Mouse (Mus musculus) embryo, embryonic 9.5 days (tissue): ENCODE data around the gene Bcas1.

Source experiments
- DNase-seq: peaks from one replicate; pipeline ENCODE4 v3.0.0-alpha.2; 2017; ENCODE audit errors: extremely low spot score

Gene Bcas1

DNA sequence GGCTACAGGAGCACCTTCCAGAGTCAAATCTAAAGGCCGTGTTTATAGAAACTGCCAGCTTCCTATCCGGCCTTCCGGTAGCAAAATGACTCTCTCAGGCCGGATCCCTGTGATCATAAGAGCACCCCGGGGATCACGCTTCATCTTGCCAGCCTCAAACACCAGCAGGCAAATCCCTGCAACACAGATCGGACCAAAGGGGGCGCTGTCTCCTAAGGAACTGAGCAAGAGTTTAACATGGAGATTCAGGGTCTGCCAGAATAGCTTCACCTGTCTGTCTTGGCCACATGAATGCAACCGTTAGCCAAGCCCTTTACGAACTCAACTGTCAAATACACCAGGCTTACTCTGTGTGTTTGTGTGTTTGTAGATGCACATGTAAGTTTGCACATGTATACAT lies 8.9 kb downstream of the Bcas1 start:
- DNase-seq: no peak

DNA sequence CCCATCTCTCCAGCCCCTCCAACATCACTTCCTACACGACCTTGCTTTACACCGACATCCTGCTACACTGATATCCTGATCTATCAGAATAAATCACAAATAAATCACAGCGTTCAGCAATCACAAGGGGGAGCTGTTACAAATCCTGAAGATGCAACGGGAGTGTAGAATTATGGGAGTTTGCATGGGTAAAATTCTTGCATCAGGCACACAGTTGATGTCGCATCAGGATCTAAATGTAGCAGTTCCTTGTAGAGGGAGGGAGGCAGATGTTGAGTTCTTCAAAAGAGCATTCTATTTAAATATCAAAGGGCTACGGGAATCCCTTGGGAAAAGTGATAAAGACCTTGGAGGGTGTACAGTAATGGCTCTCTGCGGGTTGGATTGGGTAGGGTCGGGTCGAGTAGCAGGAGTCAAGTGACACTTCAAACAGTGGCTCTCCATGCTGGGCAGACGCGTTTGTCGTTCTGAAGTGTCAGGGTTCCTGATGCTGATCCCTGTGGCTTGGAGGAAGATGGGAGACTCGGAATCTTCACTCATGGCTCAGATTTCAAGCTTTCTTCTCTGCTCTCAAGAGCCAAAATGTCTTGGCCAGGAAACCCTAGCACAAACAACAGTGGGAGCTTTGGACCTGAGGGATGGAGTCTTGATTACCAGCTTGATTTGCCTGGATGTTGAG lies 16.0 kb downstream of the Bcas1 start:
- no peak for DNase-seq

DNA sequence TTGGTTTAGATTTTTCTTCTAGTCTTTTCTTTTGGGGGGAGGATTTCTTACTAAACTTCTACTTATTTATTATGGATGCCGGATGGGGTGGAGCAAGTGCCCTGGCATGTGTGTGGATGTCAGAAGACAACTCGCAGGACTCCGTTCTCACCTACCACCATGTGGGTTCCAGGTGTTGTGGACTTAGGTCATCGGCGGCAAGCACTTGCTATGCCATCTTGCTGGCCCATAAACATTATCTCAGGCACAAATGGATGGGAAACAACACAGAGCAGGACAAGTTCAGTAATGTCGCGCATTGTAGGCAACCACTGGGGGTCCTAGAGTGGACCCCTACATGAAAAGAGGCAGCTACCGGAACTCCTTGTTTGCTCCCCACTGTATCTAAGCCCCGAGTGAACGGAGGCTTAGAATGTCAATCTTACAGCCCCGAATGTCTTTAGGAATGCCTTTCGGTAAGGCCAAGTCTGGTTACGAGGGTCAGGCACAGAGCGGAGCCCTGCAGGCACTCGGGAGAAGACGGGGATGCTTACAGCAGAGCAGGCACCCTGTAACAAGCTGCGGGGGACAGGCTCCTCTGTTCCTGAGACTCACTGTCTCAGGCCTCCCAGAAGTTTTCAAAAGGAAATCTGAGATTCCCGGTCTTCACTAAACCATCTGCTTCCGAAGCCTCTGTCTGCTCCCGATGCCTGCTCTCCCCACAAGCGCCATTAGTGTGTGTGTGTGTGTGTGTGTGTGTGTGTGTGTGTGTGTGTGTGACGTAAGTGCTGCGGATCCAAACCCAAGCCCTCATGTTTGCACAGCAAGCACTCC lies 16.8 kb downstream of the Bcas1 start:
- DNase-seq: peak; percentile 53

DNA sequence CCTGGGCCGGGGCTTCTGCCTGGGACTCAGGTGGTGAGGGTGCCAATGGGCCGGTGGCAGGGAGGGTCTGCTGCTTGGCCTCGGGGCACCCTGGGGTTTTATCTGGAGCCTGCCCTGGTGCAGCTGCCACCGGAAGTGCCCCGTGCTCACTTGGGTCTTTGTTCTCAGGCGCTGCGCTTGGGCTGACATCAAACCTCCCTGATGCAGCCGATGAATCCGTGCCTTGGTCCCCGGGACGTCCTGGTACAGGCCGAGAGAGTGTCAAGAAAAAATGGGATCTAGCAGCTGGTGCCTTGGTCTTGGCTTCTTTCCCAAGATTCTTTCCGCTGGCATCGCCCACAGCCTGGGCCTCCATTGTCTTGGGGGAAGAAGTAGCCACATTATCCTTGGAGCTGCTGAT lies 21.2 kb downstream of the Bcas1 start:
- DNase-seq: no peak

DNA sequence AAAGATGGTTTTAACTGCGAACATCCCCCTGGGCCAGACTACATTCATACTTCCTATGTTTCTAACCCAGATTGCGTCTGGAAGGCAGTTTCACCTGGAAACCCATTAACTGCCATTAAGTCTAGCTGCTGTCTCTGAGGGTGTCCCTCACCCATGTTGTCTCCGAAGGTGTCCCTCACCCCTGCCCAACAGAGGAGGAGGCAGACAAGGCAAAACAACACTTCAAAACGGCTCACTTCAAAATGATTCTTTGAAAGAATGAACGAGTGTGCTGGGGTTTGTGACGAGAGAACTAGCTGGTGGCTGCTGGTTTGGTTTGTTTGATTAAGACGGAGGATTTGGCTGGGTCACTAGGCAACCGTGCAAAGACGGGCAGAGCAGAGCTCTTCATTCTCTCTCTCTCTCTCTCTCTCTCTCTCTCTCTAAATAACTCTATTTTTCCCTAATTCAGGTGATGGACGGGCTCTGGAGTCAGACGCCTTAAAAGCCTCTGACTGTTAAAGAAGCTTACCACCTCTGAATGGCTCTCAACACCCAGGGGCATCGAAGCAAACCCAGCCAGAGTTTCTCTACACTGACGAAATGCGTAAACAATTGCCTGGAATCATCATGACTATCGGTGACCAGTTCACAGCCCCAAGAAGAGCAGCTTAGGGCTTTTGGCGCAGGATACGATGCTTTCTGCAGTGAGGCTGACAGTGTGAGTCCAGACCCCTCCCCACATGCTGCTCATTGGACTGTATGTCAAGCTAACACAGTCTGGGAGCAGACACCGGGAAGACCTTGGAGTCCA lies 22.7 kb downstream of the Bcas1 start:
- DNase-seq: no peak

DNA sequence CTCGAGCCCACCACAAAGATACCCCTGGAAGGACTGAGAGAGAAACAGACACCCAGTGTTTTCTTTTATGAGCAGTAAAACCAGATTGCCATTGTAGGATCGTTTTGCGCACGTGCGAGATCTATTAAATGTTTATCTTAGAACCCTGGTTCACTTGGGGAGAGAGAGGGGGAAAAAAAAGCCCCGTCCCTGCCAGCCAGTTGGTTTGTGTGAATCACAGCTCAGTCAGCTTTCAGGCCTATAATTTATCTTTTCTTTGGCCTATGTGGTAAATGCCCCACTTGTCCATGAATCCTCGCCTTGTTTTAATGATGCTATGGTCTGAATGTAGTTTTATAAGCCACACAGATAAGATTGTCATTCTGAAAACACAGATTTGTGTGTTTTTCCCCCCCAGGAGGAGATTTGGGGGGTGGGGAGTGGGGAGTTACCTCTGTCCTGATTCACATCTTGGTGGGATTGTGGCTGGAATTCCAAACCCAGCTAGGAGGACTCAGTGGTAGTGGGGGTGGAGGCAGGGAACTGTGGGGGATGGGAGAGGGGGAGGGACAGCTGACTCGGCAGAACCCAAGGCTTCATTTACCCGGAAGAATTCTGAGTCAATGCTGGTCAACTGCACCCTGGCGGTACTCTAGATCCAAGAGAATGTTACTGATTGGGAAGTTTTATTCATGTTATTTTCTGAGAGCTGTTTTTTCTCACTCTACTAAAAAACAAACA lies 23.8 kb downstream of the Bcas1 start:
- DNase-seq: no peak

DNA sequence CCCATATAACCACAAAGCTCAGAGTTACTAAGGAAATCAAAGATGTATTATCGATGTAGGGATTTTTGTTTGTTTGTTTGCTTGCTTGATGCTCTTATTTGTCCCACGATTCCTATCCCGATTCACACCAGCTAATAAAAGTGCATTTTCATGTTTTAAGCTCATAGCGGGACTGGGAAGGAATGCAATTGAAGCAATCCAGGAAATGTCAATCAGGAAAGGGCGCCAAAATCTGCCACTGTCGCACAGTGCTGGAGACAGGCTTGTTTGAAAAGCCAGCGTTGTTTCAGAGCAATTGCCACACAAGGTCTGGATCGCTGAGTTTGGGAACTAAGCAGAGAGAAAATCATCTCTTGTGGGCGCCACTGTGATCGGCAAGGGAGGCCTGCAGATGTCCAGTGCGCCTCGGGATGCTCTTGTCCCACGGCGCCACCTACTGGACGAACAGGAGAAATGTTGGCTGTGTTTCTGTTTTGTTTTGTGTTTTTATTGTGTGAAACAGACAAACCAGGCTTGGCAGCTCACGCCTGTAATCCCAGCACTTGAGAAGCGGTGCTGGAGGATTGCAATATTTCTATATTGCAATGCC lies 26.3 kb downstream of the Bcas1 start:
- DNase-seq: peak; percentile 80

DNA sequence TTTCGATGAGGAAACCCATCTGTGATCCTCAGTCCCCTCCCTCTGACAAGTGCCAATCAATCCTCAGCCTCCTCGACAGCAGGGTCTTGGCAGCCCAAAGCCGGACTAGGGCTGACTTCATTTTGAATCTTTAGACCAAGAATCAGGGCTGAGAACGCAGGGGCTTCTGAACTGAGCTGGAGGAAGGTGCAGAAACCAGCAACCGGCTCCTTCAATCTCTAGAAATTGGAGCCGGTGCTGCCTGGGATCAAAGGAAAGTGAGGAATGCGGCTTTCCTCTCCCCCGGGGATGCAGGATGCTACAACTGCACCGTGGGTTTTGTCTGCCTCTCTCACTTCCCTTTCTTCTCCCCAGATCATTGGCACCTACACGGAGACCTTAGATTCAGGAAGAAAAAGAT lies 27.0 kb downstream of the Bcas1 start:
- peak; percentile 50 for DNase-seq

DNA sequence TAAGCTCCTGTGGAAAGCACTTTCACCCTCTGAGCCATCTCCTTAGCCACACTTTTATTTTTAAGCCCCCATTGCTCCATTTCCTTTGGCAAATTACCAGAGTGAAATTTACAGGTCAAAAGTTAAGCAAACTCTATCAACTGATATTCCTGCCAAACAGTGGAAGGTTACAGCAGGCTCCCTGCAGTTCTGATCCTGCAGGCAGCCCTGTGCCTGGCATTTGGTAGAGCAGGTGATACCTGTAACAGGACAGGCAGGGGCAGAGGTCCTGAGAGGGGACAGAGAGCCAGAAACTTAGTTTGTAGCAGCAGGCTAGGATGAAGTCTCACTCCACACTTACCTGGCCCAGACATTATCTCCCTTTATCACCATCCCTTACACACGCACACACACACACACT lies 35.7 kb downstream of the Bcas1 start:
- DNase-seq: no peak

DNA sequence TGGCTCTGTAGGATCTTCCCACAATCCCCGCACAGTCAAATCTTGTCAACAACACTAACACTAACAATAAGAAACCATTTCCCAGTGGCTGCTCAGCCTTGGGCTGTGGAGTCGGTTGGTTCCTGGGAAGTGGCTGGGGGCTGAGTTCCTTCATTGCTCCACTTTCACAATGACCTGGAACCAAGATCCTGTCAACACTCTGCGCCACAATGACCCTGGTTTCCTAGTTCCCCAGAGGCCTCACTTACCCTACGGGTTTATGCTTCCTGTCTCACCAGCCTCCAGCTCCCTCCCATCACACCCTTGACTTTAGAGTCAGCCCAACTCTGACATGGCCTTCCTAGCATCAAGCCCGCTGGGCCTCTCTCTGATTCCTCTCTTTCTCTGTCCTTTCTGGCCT lies 39.3 kb downstream of the Bcas1 start:
- DNase-seq: no peak

DNA sequence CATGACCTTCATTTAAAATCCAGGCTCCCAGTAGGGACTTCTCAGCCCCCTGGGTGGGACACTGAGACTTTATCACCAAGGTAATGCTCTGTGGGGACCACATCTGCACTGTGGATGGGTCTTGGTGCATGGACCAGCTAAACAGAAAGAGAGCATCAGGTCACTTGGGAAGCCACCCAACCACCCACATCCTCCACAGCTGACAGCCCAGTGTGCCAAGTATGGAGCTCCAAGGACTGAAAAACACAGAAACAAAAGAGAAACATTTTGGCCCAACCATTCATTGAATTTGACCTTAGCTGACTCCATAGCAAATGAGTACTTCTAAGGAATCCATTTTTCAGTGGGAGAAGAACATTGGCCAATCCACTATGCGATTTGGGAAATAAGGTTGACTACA lies 42.1 kb downstream of the Bcas1 start:
- no peak for DNase-seq

DNA sequence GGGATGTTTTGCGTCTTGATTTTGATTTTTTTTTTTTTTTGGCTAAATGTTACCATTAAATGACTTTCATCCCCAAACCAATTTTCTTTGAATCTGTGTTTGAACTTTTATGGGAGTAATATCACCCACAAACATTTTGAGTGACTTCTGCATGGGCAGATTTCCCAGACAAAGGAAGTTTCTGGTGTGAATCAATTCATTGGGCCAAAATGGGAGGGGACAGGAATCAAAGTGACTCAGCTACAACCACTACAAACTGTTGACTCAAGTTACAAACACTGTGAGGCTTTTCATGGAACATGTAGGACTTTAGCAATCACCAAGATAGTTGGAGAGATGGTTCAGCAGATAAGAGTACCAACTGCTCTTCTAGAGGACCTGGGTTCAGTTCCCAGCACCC lies 42.9 kb downstream of the Bcas1 start:
- DNase-seq: no peak

DNA sequence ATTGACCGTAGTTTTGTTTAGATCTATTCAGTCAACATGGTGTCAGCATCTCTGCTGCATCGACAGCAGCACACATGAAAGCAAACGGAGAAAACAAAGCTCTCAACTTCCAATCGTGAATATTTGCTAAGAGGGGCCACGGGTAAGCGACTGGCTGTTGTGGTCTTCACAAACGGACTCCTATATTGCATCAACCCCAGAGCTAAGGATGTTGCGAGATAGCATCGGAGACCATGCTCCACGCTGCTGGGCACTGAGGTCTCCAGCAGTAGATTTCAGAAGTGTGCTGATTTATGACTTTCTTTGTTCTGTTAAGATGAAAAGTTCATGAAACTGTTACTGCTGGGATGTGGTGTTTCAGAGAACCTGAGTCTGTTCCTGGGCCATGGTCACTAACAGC lies 54.3 kb downstream of the Bcas1 start:
- no peak for DNase-seq

DNA sequence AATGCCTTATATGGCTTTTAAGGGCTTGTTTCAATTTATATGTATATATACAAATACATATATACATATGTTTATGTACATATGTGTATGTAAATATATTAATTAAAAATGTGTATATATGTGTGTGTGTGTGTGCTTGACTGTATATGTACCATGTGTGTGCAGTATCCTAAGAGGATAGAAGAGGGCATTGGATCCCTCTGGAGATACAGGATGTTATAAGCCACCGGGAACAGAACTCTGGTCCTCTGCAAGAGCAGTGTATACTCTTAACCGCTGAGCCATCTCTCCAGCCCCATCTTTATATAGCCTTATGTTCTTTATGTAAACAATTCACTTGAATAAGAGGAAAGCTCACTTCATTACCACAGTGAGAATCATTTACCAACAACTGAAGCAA lies 62.0 kb downstream of the Bcas1 start:
- DNase-seq: no peak

DNA sequence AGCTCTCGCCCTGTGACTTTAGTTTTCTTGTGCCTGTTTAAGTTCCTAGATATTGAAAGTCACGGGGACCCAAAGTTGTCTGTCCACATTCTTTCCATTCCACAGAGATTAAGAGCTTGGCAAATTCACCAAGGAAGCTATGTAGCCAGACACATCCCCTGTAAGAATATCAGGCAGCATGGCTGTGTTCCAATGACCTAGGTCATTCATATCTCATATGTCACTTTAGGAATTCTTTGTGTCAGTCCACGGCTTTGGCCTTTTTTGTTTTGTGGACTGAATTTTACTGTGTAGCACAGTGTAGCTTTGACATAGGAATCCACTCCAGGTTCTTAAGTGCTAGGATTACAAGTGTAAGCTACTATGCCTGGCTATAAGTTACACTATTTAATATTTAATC lies 62.4 kb downstream of the Bcas1 start:
- no peak for DNase-seq

DNA sequence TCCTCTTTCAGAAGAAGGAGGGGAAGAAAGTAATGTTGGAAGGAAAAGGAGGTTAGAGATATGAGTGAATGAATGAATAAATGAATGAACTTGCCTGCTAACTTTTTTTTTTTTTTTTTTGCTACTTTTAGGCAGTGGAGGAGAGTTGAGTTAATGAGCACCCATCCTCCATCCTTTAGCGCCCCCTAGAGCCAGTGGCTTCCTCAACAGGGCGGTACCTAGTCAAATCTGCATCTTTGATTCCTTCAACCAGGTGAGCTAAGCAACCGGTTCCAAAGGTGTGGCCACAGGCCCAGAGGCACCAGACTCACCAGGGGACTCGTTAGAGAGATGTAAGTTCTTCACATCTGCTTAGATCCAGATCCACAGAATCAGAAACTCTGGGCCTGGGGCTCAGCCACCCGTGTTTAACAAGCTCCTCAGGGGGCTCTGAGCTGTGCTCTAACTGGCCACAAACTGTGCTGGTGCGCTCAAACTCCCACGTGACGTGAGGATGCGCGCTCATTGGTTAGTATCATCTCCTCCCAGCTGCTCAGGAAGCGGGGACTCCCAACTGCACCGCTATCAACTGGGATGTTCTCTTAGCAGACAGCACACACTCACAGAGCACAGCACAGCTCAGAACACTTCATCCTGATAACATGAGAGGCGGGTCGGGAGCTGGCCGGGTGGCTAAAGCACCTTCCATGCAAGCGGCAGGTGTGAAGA lies 70.8 kb downstream of the Bcas1 start:
- DNase-seq: no peak

DNA sequence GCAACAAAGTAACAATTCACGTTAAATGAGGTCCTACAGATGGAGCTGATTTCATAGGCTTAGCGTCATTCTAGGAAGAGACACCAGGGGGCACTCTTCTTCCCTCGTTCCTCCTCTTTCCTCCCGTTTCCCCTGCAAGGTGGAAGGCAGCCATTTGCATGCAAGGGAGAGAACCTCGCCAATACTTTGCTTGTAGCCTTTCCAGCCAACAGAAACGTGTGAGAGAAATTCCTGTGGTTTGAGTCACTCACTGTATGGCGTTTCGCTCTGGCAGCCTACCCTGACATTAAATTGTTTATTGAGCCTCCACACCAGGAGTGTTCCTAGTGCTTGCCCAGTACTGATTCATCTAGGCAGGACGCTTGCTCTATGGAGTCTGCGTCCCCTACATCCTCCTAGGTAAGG lies 72.7 kb downstream of the Bcas1 start:
- peak; percentile 80 for DNase-seq

DNA sequence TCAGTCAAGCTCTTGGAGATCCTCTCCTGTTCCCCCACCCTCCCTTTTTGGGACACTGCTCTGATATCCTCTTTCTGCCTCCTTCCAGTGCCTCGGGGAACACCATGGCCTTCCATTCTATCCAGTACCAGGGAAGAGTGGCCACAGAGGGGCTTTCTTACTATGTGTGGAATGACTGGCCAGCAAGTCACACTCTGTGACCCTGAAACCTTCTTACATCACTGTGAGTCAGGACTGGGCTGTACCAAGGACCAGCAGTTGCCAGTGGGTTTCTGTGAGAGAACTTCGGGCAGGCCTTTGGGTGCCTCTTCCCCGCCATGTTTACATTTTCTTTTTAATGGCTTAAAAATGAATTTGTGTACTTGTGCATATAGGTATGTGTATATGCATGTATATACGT lies 75.4 kb downstream of the Bcas1 start:
- no peak for DNase-seq

DNA sequence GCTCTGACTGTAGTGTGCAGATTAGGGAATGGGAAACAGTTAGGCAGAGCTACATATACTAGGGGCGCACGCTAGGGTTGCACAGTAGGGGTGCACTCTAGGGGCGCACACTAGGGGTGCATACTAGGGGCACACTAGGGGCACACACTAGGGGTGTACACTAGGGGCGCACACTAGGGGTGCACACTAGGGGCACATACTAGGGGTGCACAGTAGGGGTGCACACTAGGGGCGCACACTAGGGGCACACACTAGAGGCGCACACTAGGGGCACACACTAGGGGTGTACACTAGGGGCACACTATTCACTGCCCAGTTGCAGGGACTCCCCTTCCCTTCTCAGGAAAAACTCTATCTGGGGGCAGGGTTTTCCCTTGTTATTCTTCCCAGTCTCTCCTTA lies 75.8 kb downstream of the Bcas1 start:
- DNase-seq: no peak

DNA sequence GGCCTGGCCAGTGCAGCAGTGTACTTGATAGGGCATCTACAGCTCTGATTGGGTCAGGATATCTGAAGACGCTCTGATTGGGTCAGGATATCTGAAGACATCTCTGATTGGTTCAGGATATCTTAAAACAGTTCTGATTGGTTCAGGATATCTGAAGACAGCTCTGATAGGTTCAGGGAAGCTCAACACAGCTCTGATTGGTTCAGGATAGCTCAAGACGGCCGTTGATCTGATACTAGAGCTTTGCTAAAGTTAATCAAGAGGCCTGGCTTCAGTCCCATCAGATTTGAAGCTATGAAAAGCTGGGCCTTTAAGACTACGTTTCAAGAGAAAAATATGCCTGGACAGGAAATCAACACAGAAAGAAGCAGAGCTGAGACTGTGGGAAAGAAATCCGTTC lies 77.9 kb downstream of the Bcas1 start:
- no peak for DNase-seq

DNA sequence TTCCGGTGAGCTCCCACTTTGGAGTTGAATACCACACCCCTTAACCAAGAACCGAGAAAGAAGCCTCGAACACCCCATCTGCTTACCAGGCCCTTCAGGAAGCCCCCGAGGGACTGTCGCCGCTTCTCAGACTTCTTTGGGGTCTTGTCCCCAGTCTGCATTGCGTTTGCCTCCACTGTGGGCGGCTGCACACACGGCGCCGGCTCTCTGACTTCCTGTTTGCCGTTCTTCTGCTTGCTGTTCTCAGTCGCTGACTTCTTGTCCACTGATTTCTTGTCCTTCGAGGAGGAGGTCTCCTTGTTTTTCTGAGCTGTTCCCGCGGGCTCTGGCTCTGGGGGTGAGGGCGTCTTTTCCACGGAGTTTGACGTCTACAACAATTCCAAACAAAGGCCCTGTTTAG lies 78.5 kb downstream of the Bcas1 start:
- DNase-seq: no peak
